8 mouse cellular contexts compared by ENCODE assay signal in the genomic region with DNA sequence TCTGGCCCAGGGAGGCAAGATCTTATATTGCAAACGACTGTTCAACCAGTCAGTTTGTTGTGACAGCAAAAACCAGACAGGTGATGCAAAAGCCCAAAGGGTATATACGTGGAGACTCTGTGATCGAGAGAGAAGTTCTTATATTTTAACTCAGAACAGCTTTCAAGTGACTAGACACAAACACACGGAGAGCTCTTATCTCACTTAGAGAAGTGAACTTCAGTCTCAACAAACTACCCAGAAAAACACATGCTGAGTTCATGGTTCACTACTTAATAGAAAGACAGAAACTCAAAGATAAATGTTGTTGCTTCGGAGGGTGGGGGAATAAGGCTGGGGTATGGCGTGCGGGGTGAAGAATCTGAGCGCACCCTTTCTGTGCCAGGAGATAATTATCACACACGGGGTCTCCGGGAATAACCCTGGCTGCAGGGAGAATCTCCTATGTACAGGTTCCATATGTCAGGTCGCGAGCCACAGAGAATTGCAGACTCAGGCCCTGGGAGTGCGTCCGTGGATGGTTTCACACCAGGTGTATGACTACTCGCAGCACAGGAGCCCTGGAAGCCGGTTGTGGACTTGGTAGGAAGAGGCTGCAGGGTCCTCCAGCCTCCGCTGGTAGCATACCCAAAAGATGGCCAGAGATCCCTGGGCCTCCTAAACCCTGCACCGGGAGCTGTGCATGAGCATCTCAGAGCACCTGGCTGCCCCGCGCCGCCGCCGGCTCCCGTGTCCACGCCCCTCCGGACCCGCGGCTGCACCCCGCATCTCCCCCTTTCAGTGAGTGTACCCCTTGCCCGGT. TPM values are rescaled to one million over a fixed set of nuclear protein-coding genes. Genes with fewer than 3 reads are reported as not detected.
A peak's percentile ranks its signal among the peaks of the same experiment; 100 is the strongest.
DNase-seq lines count a peak whose midpoint lies in the region; ATAC-seq and TF ChIP-seq lines count a peak whose summit lies in the region.

No protein-coding gene starts in this region.

- peak overlapping the region; percentile 73 for H3K4me3 ChIP-seq in heart, embryonic 16.5 days (ENCODE audit: low read length)
- H3K4me3 ChIP-seq in G1E (ENCODE audit: low read depth, low read length): peak overlapping the region; percentile 94
- H3K4me3 ChIP-seq in forebrain, embryonic 13.5 days: peak overlapping the region; percentile 82
- peak overlapping the region; percentile 60 for H3K4me3 ChIP-seq in macrophage (ENCODE audit: inconsistent target)

- peaks cover 2% of the 10 kb centered on the region for H3K36me3 ChIP-seq in heart, embryonic 16.5 days (ENCODE audit: control insufficient read depth, insufficient read depth)
- H3K36me3 ChIP-seq in G1E (replicated peaks) (peaks cover 45% of the 10 kb centered on the region), macrophage (ENCODE audit: inconsistent target) (no peaks in the 10 kb centered on the region)
- peaks cover 21% of the 10 kb centered on the region for H3K36me3 ChIP-seq in forebrain, embryonic 13.5 days (ENCODE audit: poor library complexity, severe bottlenecking)

- intact Hi-C loops in heart, postnatal 14 days (cut with DNase I): loop anchor here (10.0 kb wide), 1 partner anchor 247 kb away; the partner anchor contains the start of gene Ccnj
- intact Hi-C loops in left cerebral cortex, postnatal 4 days (cut with DNase I): no loop called here

- H3K4me1 ChIP-seq in heart, embryonic 16.5 days (ENCODE audit: control insufficient read depth, insufficient read depth, low read length): peaks cover 8% of the 10 kb centered on the region; the same call in 1 of the 2 replicates
- peaks cover 54% of the 10 kb centered on the region for H3K4me1 ChIP-seq in G1E (ENCODE audit: insufficient read depth, low read depth, low read length)
- peaks cover 13% of the 10 kb centered on the region for H3K4me1 ChIP-seq in forebrain, embryonic 13.5 days

- H3K27me3 ChIP-seq in heart, embryonic 16.5 days (ENCODE audit: control insufficient read depth, insufficient read depth, low read length): no peaks in the 10 kb centered on the region
- no peaks in the 10 kb centered on the region for H3K27me3 ChIP-seq in G1E (ENCODE audit: insufficient read depth, low read length)
- no peaks in the 10 kb centered on the region for H3K27me3 ChIP-seq in forebrain, embryonic 13.5 days

- no peak for TF ChIP-seq CTCF in G1E (IDR thresholded peaks at IDR 0.05; ENCODE audit: low read depth, low read length)

- ATAC-seq in heart, embryonic 16.5 days (replicated peaks; ENCODE audit: extremely low read depth, insufficient read depth, low FRiP score): peak; percentile 33
- ATAC-seq in G1E (ENCODE audit: extremely low read depth, insufficient number of reproducible peaks, low FRiP score, poor library complexity, severe bottlenecking): no peak
- peak; percentile 66 for ATAC-seq in forebrain, embryonic 13.5 days

- 4% methylated on average over 30 of the region's 30 CpGs for WGBS in heart, embryonic 16.5 days
- WGBS in forebrain, embryonic 13.5 days: 3% methylated on average over 29 of the region's 30 CpGs
- 6% methylated on average over 30 of the region's 30 CpGs for WGBS in macrophage (ENCODE audit: missing documents)

- peak overlapping the region; percentile 88 for H3K4me2 ChIP-seq in heart, embryonic 16.5 days (ENCODE audit: low read depth, low read length)
- peak overlapping the region; percentile 72 for H3K4me2 ChIP-seq in forebrain, embryonic 13.5 days

- H3K9me3 ChIP-seq in heart, embryonic 16.5 days (replicated peaks; ENCODE audit: control insufficient read depth, low read length): no peaks in the 10 kb centered on the region
- no peaks in the 10 kb centered on the region for H3K9me3 ChIP-seq in G1E (replicated peaks)
- H3K9me3 ChIP-seq in forebrain, embryonic 13.5 days (replicated peaks): no peaks in the 10 kb centered on the region

- H3K79me2 ChIP-seq in macrophage (ENCODE audit: inconsistent target): no peaks in the 10 kb centered on the region

- no peak for DNase-seq in heart, postnatal 14 days
- DNase-seq in G1E (ENCODE audit: low spot score): no peak
- no peak for DNase-seq in left cerebral cortex, postnatal 4 days
- DNase-seq in thymus, postnatal 25 days: no peak
- DNase-seq in gastrocnemius, adult 18-20 months (ENCODE audit: low spot score): no peak

- H3K9ac ChIP-seq in heart, embryonic 16.5 days (ENCODE audit: low read length): peak overlapping the region; percentile 73
- peak overlapping the region; percentile 85 for H3K9ac ChIP-seq in forebrain, embryonic 13.5 days

- H3K27ac ChIP-seq in heart, embryonic 16.5 days (ENCODE audit: low read length): no peak overlapping the region
- H3K27ac ChIP-seq in forebrain, embryonic 13.5 days: peak overlapping the region; percentile 45; the same call in 1 of the 2 replicates
- no peak overlapping the region for H3K27ac ChIP-seq in macrophage

RNA-seq across cellular contexts. Expression of gene Aldh18a1, which starts 0.6 kb away (rescaled TPM):
- 51.9 and 58.3 TPM in 2 replicates for polyA plus RNA-seq in heart, embryonic 16.5 days (2015; fragmentation: Nextera tagmentation; extraction: Ambion mirVana)
- 10 to 100 TPM in 1 of 2 experiments, 1 to 10 TPM in 1; 9.9 to 12.2 TPM for total RNA-seq in heart, postnatal 14 days (2021)
- total RNA-seq in G1E (2014; fragmentation: Nextera tagmentation): 104 and 111 TPM in 2 replicates
- 41.1 and 43.7 TPM in 2 replicates for total RNA-seq in G1E (2017)
- polyA plus RNA-seq in G1E (2012): 15.4 and 24.9 TPM in 2 replicates
- polyA plus RNA-seq in forebrain, embryonic 13.5 days (2015; fragmentation: Nextera tagmentation; extraction: Ambion mirVana): 81.4 and 87.0 TPM in 2 replicates
- 10 to 100 TPM in 7 of 26 experiments, 1 to 10 TPM in 19; 1.1 to 25.6 (median 7.6) TPM for total RNA-seq in macrophage (2018; cell fraction: chromatin; rRNA removed)
- total RNA-seq in macrophage (2018; cell fraction: cytosol; rRNA removed): 10 to 100 TPM in 11 of 26 experiments, 1 to 10 TPM in 15; 2.3 to 14.8 (median 7.1) TPM
- total RNA-seq in macrophage (2018; cell fraction: nucleus; rRNA removed): 10 to 100 TPM in 9 of 26 experiments, 1 to 10 TPM in 17; 1.0 to 18.6 (median 7.0) TPM
- 2.2 to 7.3 TPM (median 2.4 TPM) in 3 replicates for polyA plus RNA-seq in macrophage (2018)
- 10 to 100 TPM; 39.7 to 42.1 TPM for total RNA-seq in left cerebral cortex, postnatal 4 days (2021)
- total RNA-seq in gastrocnemius, adult 18-20 months (2021): 1 to 10 TPM; 1.2 to 2.9 TPM

RNA-seq across cellular contexts. Expression of gene Tctn3, which starts 24.3 kb away (rescaled TPM):
- polyA plus RNA-seq in heart, embryonic 16.5 days (2015; fragmentation: Nextera tagmentation; extraction: Ambion mirVana): 8.9 and 11.1 TPM in 2 replicates
- 1 to 10 TPM; 8.6 to 8.8 TPM for total RNA-seq in heart, postnatal 14 days (2021)
- total RNA-seq in G1E (2014; fragmentation: Nextera tagmentation) (14.1 and 15.3 TPM in 2 replicates), G1E (2017) (7.3 and 7.6 TPM in 2 replicates)
- polyA plus RNA-seq in G1E (2012) (16.4 and 17.0 TPM in 2 replicates), macrophage (2018) (7.0 to 10.4 TPM (median 7.7 TPM) in 3 replicates)
- polyA plus RNA-seq in forebrain, embryonic 13.5 days (2015; fragmentation: Nextera tagmentation; extraction: Ambion mirVana): 11.6 and 12.7 TPM in 2 replicates
- 10 to 100 TPM; 10.5 to 46.6 (median 22.1) TPM for total RNA-seq in macrophage (2018; cell fraction: chromatin; rRNA removed)
- total RNA-seq in macrophage (2018; cell fraction: cytosol; rRNA removed): 10 to 100 TPM in 6 of 26 experiments, 1 to 10 TPM in 20; 4.0 to 12.7 (median 7.7) TPM
- total RNA-seq in macrophage (2018; cell fraction: nucleus; rRNA removed): 10 to 100 TPM in 23 of 26 experiments, 1 to 10 TPM in 3; 9.6 to 43.3 (median 20.3) TPM
- 10 to 100 TPM; 21.9 to 22.2 TPM for total RNA-seq in left cerebral cortex, postnatal 4 days (2021)
- total RNA-seq in gastrocnemius, adult 18-20 months (2021): 1 to 10 TPM; 1.8 to 1.9 TPM

RNA-seq across cellular contexts. Expression of gene Entpd1, which starts 24.5 kb away (rescaled TPM):
- 10.4 and 11.7 TPM in 2 replicates for polyA plus RNA-seq in heart, embryonic 16.5 days (2015; fragmentation: Nextera tagmentation; extraction: Ambion mirVana)
- 10 to 100 TPM; 34.5 to 40.2 TPM for total RNA-seq in heart, postnatal 14 days (2021)
- not detected in 2 replicates for total RNA-seq in G1E (2014; fragmentation: Nextera tagmentation)
- 0.33 and 0.70 TPM in 2 replicates for total RNA-seq in G1E (2017)
- polyA plus RNA-seq in G1E (2012): not detected in 2 replicates
- 8.8 and 12.4 TPM in 2 replicates for polyA plus RNA-seq in forebrain, embryonic 13.5 days (2015; fragmentation: Nextera tagmentation; extraction: Ambion mirVana)
- total RNA-seq in macrophage (2018; cell fraction: chromatin; rRNA removed): 100 to 1,000 TPM in 23 of 26 experiments, 10 to 100 TPM in 3; 33.7 to 454 (median 135) TPM
- 100 to 1,000 TPM in 18 of 26 experiments, 10 to 100 TPM in 8; 86.1 to 339 (median 189) TPM for total RNA-seq in macrophage (2018; cell fraction: cytosol; rRNA removed)
- 100 to 1,000 TPM in 24 of 26 experiments, 10 to 100 TPM in 2; 83.5 to 570 (median 192) TPM for total RNA-seq in macrophage (2018; cell fraction: nucleus; rRNA removed)
- 164 to 283 TPM (median 241 TPM) in 3 replicates for polyA plus RNA-seq in macrophage (2018)
- 10 to 100 TPM; 11.3 to 12.3 TPM for total RNA-seq in left cerebral cortex, postnatal 4 days (2021)
- 10 to 100 TPM in 1 of 2 experiments, 1 to 10 TPM in 1; 7.2 to 12.1 TPM for total RNA-seq in gastrocnemius, adult 18-20 months (2021)

Comparison
In these comparisons a context has a peak if more than half of its experiments do, and no peak if none do; other contexts are left out.
1. RNA of gene Entpd1, which starts 24.5 kb away (total RNA-seq): 34.5 to 40.2 TPM in heart, postnatal 14 days, 11.3 to 12.3 TPM in left cerebral cortex, postnatal 4 days and 7.2 to 12.1 TPM in gastrocnemius, adult 18-20 months; 0.33 to 0.70 TPM in G1E; every median in the first group is over 4 times any median in the second.
2. Peak in every context shown above with its lines, with median percentiles within 50 percentile points of each other: H3K4me3 ChIP-seq.